Mouse (Mus musculus) ES-E14 (cell line): ENCODE measurements around the gene Itgae.

ENCODE experiments used
- ZC3H11A ChIP-seq: IDR thresholded peaks from 2 replicates; pipeline ENCODE4 v1.6.1; 2012; ENCODE audit warnings: low read depth, mild to moderate bottlenecking, inconsistent platforms, low read length, borderline replicate concordance
- ZNF384 ChIP-seq: IDR thresholded peaks from 2 replicates; pipeline ENCODE4 v1.6.1; 2012; ENCODE audit warnings: low read depth, low read length, inconsistent platforms

DNA sequence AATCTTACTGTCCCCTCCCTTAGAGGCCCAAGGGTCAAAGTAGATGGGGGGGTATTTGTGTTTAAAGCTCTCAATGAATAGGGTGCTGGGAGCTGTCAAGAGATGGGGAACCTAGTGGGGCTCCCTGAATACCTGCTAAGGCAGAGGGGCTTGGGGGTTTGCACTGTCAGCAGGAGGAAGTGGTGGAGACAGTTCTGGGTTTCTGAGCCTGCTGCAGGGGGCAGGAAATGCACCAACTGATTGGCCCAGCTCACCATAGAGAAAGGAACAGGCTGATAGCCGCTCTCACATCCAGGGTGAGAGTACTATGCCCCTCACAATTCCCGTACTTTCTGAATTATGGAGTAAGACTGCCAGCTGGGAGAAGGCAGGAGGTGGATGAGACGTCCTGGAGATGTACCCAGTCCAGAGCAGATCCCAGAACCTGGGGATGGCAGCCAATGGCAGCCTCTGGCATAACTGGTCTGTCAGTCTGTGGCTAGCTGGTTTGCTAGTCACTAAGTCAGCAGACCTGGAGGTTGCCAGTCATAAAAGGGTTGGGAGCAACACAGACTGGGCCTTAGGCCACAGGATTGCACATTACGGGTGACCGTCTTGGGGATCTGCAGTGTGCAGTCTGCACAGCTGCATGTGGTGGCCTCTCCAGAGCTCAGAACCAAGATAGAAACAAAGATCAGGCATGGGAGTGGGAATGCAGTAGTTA lies 18.0 kb downstream of the Itgae start:
- no peak for TF ChIP-seq ZC3H11A
- no peak for TF ChIP-seq ZNF384
